Mouse (Mus musculus) v-Abl transformed pro-B cells (cell line): Measurements from ENCODE around the gene Hist1h4h.

Experiments
- in situ Hi-C, 2 experiments: fragments of 400-800 bp; cut with MboI; formaldehyde crosslinking; loops; one replicate each; pipeline ENCODE4 v1.15.1; 2025; ENCODE audit not compliant: unreplicated experiment in 2 of 2

The Hist1h4h gene

GRCm38 (mm10) chr13:23551146-23551834 is 20.4 kb downstream of the Hist1h4h start, which contains the start of gene Hist1h4f:
TSS of gene Hist1h4f (minus strand) at chr13:23551648.
- in situ Hi-C loops = loop anchor here (5.0 to 25.0 kb wide), 5 partner anchors 144 to 1796 kb away; partner anchors contain the start of genes Hist1h1t (in 1 of the 2), Hist1h2ak (in 1 of the 2), Hist1h2bb (in 1 of the 2) and Hist1h2bn (in 1 of the 2)

DNA sequence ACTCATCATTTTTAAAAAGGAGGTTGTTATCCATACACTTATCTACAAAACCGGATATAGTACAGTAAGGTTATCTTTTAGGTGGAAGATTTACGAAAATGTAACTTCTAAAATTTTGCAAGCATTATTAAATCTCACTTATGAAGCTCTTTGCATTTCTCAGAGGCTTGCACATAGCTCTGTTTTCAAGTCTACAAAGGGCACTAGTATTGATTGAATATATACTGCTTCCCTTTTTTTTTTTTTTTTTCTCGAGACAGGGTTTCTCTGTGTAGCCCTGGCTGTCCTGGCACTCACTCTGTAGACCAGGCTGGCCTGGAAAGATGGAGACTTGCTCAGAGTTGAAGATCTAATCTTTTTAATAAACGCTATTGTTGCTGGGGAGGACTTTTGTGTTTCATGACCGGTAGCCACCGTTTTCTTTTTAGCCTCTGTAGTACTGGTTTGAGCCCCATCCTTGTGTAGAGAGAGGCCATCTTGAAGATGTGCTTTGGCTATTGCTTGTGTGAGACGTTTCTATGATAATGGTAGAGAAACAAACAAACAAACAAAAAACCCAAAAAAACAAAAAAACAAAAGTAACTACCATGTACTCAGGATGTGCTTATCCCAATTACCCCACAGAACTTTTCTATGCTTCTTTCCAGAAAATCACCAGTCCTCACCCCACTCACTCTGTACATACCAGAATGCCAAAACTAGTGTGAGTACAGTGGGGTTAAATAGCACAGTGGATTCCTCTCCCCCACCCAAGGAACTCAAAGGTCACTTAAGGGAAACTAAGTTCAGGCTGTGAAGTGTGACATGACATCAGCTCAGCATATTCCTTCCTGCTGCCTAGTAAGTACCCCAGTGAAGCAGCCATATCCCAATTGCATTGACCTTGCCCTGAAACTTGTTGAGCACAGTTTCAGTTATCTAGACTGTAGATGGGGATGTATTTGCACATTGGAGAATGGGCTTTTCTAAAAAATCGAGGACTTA is 21.4 kb downstream of the Hist1h4h start:
- in situ Hi-C loops = loop anchor here (5.0 to 25.0 kb wide), 5 partner anchors 143 to 1797 kb away; partner anchors contain the start of genes Hist1h1t (in 1 of the 2), Hist1h2ak (in 1 of the 2), Hist1h2bb (in 1 of the 2) and Hist1h2bn (in 1 of the 2)

DNA sequence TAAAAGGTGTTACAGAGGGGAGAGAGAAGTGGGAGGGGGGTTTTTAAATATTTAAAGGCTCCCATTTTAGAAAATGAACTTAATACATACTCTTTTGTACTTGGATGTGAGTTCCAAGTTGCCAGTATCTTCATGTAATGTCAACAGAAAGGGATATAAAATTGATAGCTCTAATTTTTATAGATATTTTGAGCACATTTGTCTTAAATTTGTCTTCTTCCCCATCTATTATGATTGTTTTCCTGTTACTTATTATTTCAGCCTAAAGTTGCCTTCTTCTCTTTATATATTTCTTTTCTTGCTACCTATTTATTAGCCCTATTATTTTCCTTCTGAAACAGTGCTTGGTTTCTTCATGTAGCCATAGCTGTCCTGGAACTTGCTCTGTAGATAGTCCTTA is 22.1 kb downstream of the Hist1h4h start, which contains the start of gene Hist1h1d:
Gene Hist1h1d (plus strand): TSS at position 301 of the 400 bp plus-strand sequence.
- in situ Hi-C loops = loop anchor here (5.0 to 25.0 kb wide), 5 partner anchors 142 to 1798 kb away; partner anchors contain the start of genes Hist1h1t (in 1 of the 2), Hist1h2ak (in 1 of the 2), Hist1h2bb (in 1 of the 2) and Hist1h2bn (in 1 of the 2)

DNA sequence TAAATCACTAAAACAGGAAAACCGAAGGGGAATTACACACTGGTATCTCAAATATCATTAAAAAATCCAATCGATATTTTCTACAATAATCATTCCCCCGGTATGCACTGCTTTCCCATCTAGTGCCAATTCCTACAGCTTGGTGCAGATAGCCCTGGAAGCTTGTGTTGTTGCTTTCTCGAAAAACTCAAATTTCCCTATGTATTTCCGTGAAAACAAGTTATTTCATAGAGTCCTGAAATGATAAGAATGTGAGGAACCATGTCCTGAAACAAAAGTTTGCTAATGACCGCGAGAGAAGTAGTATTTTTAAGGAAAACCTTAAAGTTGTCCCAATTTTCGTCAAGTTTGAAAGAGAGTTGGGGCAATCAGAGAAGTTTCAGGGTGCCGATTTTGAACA is 23.5 kb downstream of the Hist1h4h start:
- in situ Hi-C loops = loop anchor here (5.0 to 25.0 kb wide), 5 partner anchors 140 to 1800 kb away; partner anchors contain the start of genes Hist1h1t (in 1 of the 2), Hist1h2ak (in 1 of the 2), Hist1h2bb (in 1 of the 2) and Hist1h2bn (in 1 of the 2)

DNA sequence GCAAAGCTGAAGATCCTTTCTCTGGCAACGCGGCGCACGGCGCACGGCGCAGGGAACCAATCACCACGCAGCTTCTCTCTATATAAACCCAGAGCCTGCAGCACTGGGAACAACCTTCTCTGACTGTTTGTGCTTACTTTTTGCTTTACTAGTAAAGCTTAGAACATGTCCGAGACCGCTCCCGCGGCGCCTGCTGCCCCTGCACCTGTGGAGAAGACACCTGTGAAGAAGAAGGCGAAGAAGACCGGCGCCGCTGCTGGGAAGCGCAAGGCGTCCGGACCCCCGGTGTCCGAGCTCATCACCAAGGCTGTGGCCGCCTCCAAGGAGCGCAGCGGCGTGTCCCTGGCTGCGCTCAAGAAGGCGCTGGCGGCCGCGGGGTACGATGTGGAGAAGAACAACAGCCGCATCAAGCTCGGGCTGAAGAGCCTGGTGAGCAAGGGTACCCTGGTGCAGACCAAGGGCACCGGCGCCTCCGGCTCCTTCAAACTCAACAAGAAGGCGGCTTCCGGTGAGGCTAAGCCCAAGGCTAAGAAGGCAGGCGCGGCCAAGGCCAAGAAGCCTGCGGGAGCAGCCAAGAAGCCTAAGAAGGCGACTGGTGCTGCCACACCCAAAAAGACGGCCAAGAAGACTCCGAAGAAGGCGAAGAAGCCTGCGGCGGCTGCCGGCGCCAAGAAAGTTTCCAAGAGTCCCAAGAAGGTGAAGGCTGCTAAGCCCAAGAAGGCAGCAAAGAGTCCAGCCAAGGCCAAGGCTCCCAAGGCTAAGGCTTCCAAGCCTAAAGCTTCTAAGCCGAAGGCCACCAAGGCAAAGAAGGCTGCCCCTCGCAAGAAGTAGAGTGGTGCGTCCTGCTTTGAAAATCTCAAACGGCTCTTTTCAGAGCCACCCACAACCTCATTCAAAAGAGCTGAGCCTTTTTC is 24.3 kb downstream of the Hist1h4h start:
- in situ Hi-C loops = loop anchor here (5.0 to 25.0 kb wide), 5 partner anchors 140 to 1800 kb away; partner anchors contain the start of genes Hist1h1t (in 1 of the 2), Hist1h2ak (in 1 of the 2), Hist1h2bb (in 1 of the 2) and Hist1h2bn (in 1 of the 2)

GRCm38 (mm10) chr13:23555839-23556416 is 25.1 kb downstream of the Hist1h4h start:
- in situ Hi-C loops = loop anchor here (10.0 to 25.0 kb wide), 4 partner anchors 139 to 1801 kb away; partner anchors contain the start of genes Hist1h1t (in 1 of the 2), Hist1h2ak (in 1 of the 2), Hist1h2bb (in 1 of the 2) and Hist1h2bn (in 1 of the 2)

DNA sequence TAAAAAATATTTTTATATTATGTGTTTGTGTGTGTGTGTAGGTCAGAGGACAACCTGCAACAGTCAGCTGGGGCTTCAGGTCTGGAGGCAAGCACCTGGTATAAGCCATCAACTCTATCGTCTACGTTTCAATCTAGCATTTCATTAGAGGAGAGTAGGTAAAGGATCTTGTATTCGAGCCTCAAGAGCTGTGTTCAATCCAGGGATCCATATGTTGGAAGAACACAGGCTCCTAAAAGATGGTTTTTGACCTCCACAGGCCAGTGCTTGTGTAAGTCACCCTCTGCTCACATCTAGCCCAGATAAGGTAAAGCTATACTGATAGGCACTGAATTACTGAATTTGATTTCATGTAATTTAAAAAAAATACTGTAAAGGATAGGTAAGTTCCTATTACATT is 26.1 kb downstream of the Hist1h4h start:
- in situ Hi-C loops = loop anchor here (10.0 to 25.0 kb wide), 4 partner anchors 138 to 1802 kb away; partner anchors contain the start of genes Hist1h1t (in 1 of the 2), Hist1h2ak (in 1 of the 2), Hist1h2bb (in 1 of the 2) and Hist1h2bn (in 1 of the 2)

GRCm38 (mm10) chr13:23560699-23561098 is 29.8 kb downstream of the Hist1h4h start:
- in situ Hi-C loops = loop anchor here in 1 of 2 experiments (25.0 kb wide), 1 partner anchor 852 kb away; no protein-coding TSS in a partner anchor

GRCm38 (mm10) chr13:23561531-23561882 is 30.7 kb downstream of the Hist1h4h start:
- in situ Hi-C loops = loop anchor here in 1 of 2 experiments (25.0 kb wide), 1 partner anchor 851 kb away; no protein-coding TSS in a partner anchor

- in situ Hi-C loops = loop anchor here in 1 of 2 experiments (25.0 kb wide), 1 partner anchor 850 kb away; no protein-coding TSS in a partner anchor
Measured at GRCm38 (mm10) chr13:23561883-23562659, 31.2 kb downstream of the Hist1h4h start, which contains the start of gene Hist1h3e. TSS of gene Hist1h3e (minus strand) at chr13:23562369.

DNA sequence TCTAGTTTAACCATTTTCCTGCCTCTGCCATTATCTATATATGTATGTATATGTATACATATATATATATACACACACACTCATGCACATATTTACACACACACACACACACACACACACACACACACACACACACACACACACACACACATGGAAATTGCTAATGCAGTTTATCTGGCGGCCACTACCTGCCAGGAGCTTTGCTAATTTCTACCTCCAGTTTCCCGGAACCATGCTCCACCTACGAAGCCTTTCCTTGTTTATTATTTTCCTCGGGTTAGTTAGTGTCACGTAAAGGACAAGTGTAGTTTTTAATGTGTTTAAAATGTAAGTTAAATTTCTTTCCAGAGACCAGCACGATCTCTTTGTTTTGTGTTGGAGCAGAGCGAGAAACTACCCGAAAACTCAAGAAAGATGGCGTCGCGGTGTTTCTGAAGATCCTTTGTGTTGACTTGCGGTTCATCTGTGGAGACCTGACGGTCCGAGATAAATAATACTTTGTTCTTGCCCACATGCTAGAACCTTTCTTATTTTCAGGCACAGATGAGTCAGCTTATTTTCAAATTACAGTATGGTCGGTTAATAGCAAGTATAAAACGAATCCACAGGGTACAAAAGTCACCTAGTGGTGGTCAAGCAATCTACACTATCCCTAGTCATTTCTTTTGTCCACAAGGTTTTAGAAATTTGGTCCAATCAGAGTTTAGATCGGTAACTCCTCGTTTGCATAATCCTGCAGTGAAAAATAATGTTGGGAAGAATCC is 32.0 kb downstream of the Hist1h4h start:
- in situ Hi-C loops = loop anchor here in 1 of 2 experiments (25.0 kb wide), 1 partner anchor 849 kb away; no protein-coding TSS in a partner anchor

GRCm38 (mm10) chr13:23564482-23564881 is 33.6 kb downstream of the Hist1h4h start:
- in situ Hi-C loops = loop anchor here in 1 of 2 experiments (25.0 kb wide), 1 partner anchor 848 kb away; no protein-coding TSS in a partner anchor

DNA sequence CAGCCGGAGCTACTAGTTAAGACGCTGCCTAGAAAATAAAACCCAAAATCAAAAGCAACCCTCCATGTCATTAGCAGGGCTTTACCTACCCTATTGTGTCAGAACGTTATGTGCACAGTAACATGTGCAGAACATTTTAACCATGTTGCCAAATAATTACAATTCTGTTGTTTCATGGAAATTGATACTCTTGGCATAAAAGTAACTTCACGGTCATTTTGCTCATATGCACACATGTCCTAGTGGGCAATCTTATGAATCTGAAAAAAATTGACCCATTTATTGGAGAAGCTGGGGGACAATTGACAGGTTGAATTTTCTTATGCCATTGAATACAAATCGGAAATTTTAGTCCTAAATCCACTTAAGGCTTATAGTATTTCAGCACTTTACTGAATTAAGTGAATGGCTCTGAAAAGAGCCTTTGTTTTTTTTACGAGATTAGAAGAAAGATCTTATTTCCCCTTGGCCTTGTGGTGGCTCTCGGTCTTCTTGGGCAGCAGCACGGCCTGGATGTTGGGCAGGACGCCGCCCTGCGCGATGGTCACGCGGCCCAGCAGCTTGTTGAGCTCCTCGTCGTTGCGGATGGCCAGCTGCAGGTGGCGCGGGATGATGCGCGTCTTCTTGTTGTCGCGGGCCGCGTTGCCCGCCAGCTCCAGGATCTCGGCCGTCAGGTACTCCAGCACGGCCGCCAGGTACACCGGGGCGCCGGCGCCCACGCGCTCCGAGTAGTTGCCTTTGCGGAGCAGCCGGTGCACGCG is 39.6 kb downstream of the Hist1h4h start:
- in situ Hi-C loops = loop anchor here in 1 of 2 experiments (25.0 kb wide), 1 partner anchor 842 kb away; no protein-coding TSS in a partner anchor

GRCm38 (mm10) chr13:23571022-23571503 is 40.2 kb downstream of the Hist1h4h start, which contains the start of the genes Hist1h2ae and Hist1h2bg:
TSS of gene Hist1h2ae (minus strand) at chr13:23571220.
TSS of gene Hist1h2bg (plus strand) at chr13:23571396.
- in situ Hi-C loops = loop anchor here in 1 of 2 experiments (25.0 kb wide), 1 partner anchor 841 kb away; no protein-coding TSS in a partner anchor
